Mouse (Mus musculus) urinary bladder, postnatal 14 days (tissue): ENCODE results near the gene Mlana.

Source experiments
- DNase-seq: peaks from one replicate; pipeline ENCODE4 v3.0.0; 2021; ENCODE audit warnings: low spot score

Mlana gene

GRCm38 (mm10) chr19:29676479-29677193 is 21.0 kb upstream of the Mlana start:
- DNase-seq = peak; percentile 25

- DNase-seq = no peak
Measured at GRCm38 (mm10) chr19:29678181-29678778, 19.3 kb upstream of the Mlana start.

GRCm38 (mm10) chr19:29680182-29681152 is 17.2 kb upstream of the Mlana start:
- no peak for DNase-seq

DNA sequence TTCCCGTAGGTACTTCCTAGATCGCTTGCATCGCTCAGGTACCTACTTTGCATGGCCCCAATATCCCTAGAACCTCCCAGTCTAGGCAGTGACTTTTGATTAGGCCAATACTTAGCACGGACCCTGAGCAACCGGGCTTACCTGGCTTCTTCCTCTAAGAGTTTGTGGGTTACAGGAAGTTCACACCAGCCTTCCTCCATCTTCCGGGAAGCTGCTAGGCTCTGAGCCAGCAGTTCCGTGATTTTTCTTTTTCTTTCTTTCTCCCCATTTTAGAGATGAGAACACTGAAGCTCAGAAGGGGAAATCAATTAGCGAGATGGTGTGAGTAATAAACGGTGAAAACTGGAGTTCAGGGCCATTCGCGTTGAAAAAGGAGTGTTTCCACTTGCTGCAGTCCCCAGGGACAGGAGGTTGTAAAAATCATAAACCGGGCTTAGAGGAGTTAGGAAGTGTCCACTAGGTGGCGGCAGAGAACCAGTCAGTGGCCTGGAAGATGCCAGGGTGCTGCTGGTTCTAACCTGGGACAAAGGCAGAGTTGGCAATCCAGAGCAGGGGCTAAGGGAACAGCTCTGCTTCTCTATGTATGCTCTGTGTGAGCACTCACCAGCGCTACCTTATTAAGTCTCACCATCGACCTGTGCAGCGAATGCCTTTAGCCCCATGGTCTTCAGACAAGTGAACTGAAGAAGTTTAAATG is 13.6 kb upstream of the Mlana start:
- DNase-seq = peak; percentile 82

- DNase-seq = no peak
Measured at GRCm38 (mm10) chr19:29695071-29695470, 2.6 kb upstream of the Mlana start.

GRCm38 (mm10) chr19:29696309-29696708 is 1.3 kb upstream of the Mlana start:
- DNase-seq = no peak

DNA sequence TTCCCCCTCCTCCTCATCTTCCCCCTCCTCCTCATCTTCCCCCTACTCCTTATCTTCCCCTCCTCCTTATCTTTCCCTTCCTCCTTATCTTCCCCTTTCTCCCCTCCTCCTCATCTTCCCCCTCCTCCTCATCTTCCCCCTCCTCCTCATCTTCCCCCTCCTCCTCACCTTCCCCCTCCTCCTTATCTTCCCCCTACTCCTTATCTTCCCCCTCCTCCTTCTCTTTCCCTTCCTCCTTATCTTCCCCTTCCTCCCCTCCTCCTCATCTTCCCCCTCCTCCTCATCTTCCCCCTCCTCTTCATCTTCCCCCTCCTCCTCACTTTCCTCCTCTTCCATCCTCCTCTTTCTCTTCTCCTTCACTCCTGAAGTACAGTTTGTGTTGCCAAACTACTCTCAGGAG is 784 bp upstream of the Mlana start:
- DNase-seq = no peak

DNA sequence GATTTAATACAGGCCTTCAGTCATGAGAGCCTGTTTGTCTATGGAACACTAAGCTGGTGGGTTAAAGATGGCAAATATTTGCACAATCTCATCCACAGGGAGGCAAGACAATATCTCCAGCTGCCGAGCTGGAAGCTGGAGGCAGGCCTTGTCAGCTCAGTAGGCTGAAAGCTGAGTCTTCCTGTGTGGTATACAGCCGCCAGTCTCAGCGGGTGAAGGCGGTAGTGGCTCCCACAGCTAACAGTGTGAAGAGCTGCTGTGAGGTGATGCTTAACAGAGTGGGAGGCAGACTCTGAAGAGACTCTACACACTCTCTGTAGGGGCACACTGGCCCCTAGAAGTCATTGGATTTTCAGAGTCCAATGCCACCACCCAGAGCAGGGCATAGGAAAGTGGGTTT is 4.1 kb downstream of the Mlana start:
- no peak for DNase-seq

- no peak for DNase-seq
Measured at GRCm38 (mm10) chr19:29704436-29704835, 6.8 kb downstream of the Mlana start.

- DNase-seq = no peak
Measured at GRCm38 (mm10) chr19:29707314-29707898, 9.8 kb downstream of the Mlana start.

GRCm38 (mm10) chr19:29708003-29708402 is 10.4 kb downstream of the Mlana start:
- peak; percentile 13 for DNase-seq

DNA sequence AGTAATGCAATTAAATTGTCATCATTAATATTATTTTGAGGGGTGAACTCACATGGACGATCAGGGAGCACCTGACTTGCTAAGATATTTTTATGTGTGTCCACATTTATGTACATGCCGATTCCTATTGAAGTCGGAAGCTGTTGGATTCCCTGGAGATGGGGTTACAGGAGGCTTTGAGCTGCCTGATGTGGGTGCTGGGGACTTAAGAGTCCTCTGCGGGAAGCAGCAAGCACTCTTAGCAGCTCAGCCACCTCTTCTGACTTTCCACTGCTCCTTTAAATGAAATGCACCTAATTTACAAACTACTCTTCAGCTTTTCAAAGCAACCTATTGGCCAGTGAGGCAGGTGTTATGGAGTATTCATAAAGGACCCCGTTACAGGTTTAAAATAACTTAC is 10.8 kb downstream of the Mlana start:
- DNase-seq = no peak

DNA sequence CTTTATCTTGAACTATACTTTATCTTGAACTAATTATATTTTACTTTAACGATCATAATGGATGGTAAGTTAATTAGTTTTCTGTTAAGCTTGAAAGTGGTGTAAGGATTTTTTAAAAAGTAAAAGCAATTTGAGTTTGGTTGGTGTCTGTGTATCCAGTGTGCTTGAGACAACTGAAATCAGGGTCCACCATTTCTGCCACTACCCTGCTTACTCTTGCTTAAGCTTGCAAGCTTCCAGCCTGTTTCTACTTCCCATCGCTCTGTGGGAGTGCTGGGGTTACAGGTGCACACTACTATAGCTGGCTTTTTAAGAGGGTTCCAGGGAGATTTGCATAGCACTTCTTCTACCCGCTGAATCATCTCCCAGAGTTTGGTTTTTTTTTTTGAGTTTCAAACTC is 11.8 kb downstream of the Mlana start:
- no peak for DNase-seq

GRCm38 (mm10) chr19:29713451-29713850 is 15.8 kb downstream of the Mlana start:
- no peak for DNase-seq

DNA sequence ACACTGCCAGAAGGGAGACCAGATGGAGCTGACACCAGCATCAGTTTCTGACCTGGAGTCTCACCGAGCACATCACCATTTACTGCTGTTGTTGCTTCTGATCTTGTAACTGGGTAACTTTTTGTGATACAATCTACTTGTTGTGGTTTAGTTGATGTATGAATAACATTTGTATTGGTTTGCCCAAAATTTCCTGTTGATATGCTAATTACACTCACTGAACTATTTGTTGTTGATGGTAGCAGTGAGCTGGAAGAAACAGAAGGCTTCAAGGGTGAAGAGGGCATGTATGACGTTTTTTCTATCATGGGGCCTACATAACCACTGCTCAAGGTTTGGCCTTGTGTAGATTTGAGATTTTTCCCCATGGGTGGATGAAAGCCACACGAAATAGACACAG is 20.2 kb downstream of the Mlana start:
- no peak for DNase-seq

- no peak for DNase-seq
Measured at GRCm38 (mm10) chr19:29718476-29718875, 20.9 kb downstream of the Mlana start.

DNA sequence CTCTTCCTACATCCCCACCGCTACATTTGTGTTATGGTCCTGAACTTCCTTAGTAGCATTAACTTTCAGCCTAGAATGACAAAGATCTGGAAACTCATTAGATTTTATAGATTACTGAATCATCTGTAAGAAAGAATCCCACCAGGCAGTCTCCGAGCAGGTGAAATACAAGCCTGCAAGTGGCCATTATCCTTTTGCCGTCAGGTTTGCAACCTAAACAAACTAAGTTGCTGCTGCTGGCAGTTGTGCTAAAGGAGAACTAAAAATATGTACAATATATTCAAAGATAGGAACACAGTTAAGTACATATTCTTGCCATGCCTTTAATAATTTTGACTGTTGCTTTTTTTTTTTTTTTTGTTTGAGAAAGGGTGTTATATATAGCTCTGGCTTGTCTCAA is 37.8 kb downstream of the Mlana start:
- DNase-seq = no peak

DNA sequence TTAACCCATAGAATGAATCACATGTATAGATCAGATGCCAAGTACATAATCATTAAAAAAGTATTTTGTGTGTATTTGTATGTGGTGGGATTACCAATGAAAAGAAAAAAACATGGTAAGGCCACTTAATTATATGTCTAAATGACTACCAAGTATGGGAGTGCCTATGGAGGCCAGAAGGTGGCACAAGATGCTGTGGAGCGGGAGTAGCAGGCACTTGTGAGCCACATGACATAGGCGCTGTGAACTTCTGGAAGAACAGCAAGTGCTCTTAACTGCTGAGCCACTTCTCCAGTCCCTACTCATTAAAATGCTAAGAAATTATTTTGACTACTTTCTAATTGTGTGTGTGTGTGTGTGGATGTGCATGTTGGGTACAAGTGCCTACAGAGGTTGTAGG is 42.0 kb downstream of the Mlana start:
- DNase-seq = no peak

DNA sequence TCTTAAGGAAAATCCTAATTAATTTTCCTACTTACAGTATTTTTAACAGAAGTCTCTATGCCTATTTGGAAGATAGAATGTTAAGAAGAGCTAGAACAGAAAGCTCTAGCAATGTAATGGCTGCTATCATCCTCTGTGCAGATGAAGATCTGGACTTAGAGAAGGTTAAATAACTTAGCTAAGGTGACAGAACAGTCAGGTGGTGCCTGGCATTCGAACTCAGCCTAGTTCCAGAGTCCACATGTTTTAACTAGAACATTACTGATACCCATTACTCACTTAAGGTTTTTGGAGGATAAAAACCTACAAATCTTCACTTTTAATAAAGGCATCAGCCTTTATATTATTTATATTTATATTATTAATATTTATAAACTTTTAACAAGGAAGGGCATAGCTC is 43.0 kb downstream of the Mlana start:
- DNase-seq = no peak

- DNase-seq = no peak
Measured at GRCm38 (mm10) chr19:29743531-29743930, 45.9 kb downstream of the Mlana start.

DNA sequence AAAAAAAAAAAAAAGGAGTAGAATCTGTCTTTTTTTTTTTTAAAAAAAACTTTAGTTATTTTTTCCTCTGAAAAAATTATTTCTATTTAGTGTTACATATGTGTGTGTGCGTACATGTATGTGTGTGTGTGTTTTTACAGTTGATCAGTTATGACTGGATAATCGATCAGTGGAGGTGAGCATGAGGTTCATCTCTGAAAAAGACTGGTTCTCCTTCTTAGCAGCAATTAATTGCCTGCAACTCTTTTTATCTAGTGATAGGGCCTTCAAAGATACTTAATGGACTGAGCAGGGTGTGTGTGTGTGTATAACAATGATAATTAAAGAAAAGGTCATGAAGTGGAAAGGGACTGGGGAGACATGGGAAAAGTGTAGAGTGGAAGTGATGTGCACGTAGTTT is 53.4 kb downstream of the Mlana start:
- no peak for DNase-seq

GRCm38 (mm10) chr19:29753939-29754338 is 56.3 kb downstream of the Mlana start:
- DNase-seq = no peak
